14 mouse cellular contexts compared by ENCODE assay signal in the genomic region with DNA sequence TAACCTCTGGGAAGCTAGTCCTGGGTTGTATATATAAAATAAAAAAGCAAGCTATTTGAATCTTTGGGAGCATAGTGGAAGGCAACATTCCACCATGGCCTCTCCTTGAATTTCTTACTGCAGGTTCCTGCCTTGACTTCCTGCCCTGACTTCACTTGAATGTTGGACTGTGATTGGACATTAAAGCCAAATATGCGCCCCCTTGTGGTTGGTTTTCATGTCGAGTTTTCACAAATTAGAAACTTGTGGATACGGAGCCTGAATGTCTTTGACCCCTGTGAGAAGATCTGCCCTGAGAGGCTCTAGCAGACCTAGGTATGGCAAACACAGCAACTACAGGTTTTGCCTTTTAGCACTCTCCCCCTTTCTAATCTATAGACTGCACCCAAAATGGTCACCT.
DNase-seq lines count a peak whose midpoint lies in the region; ATAC-seq and TF ChIP-seq lines count a peak whose summit lies in the region.
"Had no signal": no experiment of that assay in that cellular context is flagged by ENCODE, and none has a peak within 500 bp of the region (broad histone marks: within the 10 kb centered on the region; RNA-seq: fewer than 3 reads in every experiment).

No protein-coding gene starts in this region.

- H3K27me3 ChIP-seq in hindbrain, postnatal 0 days (ENCODE audit: insufficient read depth, low read length): no peaks in the 10 kb centered on the region
- no peaks in the 10 kb centered on the region for H3K27me3 ChIP-seq in hindbrain, embryonic 12.5 days
- no peaks in the 10 kb centered on the region for H3K27me3 ChIP-seq in lung, embryonic 14.5 days (ENCODE audit: insufficient read depth, low read length)
- no peaks in the 10 kb centered on the region for H3K27me3 ChIP-seq in Patski
- no peaks in the 10 kb centered on the region for H3K27me3 ChIP-seq in thymus, adult 2 months (ENCODE audit: control insufficient read depth, insufficient read depth, low read length)
- H3K27me3 ChIP-seq: limb, embryonic 15.5 days; midbrain, embryonic 13.5 days had no signal

- POLR2A ChIA-PET in Patski (lab: Charles Lee): no interaction called here

- no peak overlapping the region for H3K4me2 ChIP-seq in hindbrain, postnatal 0 days (ENCODE audit: low read depth, low read length)
- H3K4me2 ChIP-seq in hindbrain, embryonic 12.5 days (replicated peaks): no peak overlapping the region
- no peak overlapping the region for H3K4me2 ChIP-seq in lung, embryonic 14.5 days
- H3K4me2 ChIP-seq: limb, embryonic 15.5 days; midbrain, embryonic 13.5 days had no signal

- no peak for TF ChIP-seq POLR2A in thymus, adult 2 months (IDR thresholded peaks at IDR 0.05; ENCODE audit: control insufficient read depth, extremely low read depth, insufficient read depth, low read length, poor library complexity)

- CTCF ChIA-PET in Patski (lab: Charles Lee): no interaction called here

- H3K27ac ChIP-seq in hindbrain, postnatal 0 days: no peak overlapping the region
- H3K27ac ChIP-seq in hindbrain, embryonic 12.5 days: no peak overlapping the region
- no peak overlapping the region for H3K27ac ChIP-seq in lung, embryonic 14.5 days (ENCODE audit: low read depth)
- no peak overlapping the region for H3K27ac ChIP-seq in thymus, adult 2 months (ENCODE audit: control insufficient read depth, insufficient read depth, low read length)
- H3K27ac ChIP-seq: limb, embryonic 15.5 days; midbrain, embryonic 13.5 days had no signal

- in situ Hi-C loops in Patski (cut with MboI; ENCODE audit: low pct_unique_long_range_greater_than_20kb): no loop called here

- H3K4me1 ChIP-seq in hindbrain, postnatal 0 days (ENCODE audit: insufficient read depth, low read length): no peaks in the 10 kb centered on the region
- no peaks in the 10 kb centered on the region for H3K4me1 ChIP-seq in hindbrain, embryonic 12.5 days
- H3K4me1 ChIP-seq in lung, embryonic 14.5 days (ENCODE audit: insufficient read depth): no peaks in the 10 kb centered on the region
- H3K4me1 ChIP-seq in thymus, adult 2 months (replicated peaks; ENCODE audit: control insufficient read depth, insufficient read depth, low read length): no peaks in the 10 kb centered on the region
- H3K4me1 ChIP-seq: limb, embryonic 15.5 days; midbrain, embryonic 13.5 days had no signal

- H3K4me3 ChIP-seq in hindbrain, postnatal 0 days (ENCODE audit: low read length): no peak overlapping the region
- H3K4me3 ChIP-seq in hindbrain, embryonic 12.5 days: no peak overlapping the region
- H3K4me3 ChIP-seq in lung, embryonic 14.5 days (ENCODE audit: low read depth, low read length): no peak overlapping the region
- no peak overlapping the region for H3K4me3 ChIP-seq in thymus, adult 2 months (ENCODE audit: control insufficient read depth, insufficient read depth, low read length)
- H3K4me3 ChIP-seq: limb, embryonic 15.5 days; midbrain, embryonic 13.5 days; myocyte had no signal

- peak; percentile 24; the same call in 1 of the 2 replicates for TF ChIP-seq CTCF in hindbrain, postnatal 0 days (IDR thresholded peaks at IDR 0.05; ENCODE audit: low read depth)
- TF ChIP-seq CTCF in lung, embryonic 14.5 days (IDR thresholded peaks at IDR 0.05; ENCODE audit: low read depth): peak; percentile 26; the same call in 1 of the 2 replicates
- TF ChIP-seq CTCF in Patski (IDR thresholded peaks at IDR 0.05): peak; percentile 11
- no peak for TF ChIP-seq CTCF in thymus, adult 2 months (IDR thresholded peaks at IDR 0.05; ENCODE audit: borderline replicate concordance, control insufficient read depth, extremely low read depth, insufficient read depth, low read length, poor library complexity)

- DNase-seq in hindbrain, postnatal 0 days (ENCODE audit: low spot score): no peak
- peak; percentile 11 for DNase-seq in lung, embryonic 14.5 days
- DNase-seq in lung, adult 18-20 months: no peak
- DNase-seq in Patski (ENCODE audit: low read depth, low spot score): no peak
- DNase-seq in urinary bladder, postnatal 4 days (ENCODE audit: low spot score in 2 of 2): no peak
- DNase-seq in thymus, adult 2 months: no peak
- DNase-seq: heart, adult 11 months; heart, postnatal 4 days; kidney, postnatal 14 days; layer of hippocampus, adult 9-11 months had no signal

- H3K36me3 ChIP-seq in hindbrain, postnatal 0 days (ENCODE audit: insufficient read depth, low read length): no peaks in the 10 kb centered on the region
- no peaks in the 10 kb centered on the region for H3K36me3 ChIP-seq in hindbrain, embryonic 12.5 days
- H3K36me3 ChIP-seq in lung, embryonic 14.5 days (ENCODE audit: insufficient read depth): no peaks in the 10 kb centered on the region
- H3K36me3 ChIP-seq in thymus, adult 2 months (ENCODE audit: control insufficient read depth, insufficient read depth, low read length): no peaks in the 10 kb centered on the region
- H3K36me3 ChIP-seq: limb, embryonic 15.5 days; midbrain, embryonic 13.5 days had no signal

- WGBS in hindbrain, postnatal 0 days: 63% methylated on average over 3 of the region's 3 CpGs
- WGBS in hindbrain, embryonic 12.5 days: 70% methylated on average over 3 of the region's 3 CpGs
- WGBS in lung, embryonic 14.5 days: 68% methylated on average over 3 of the region's 3 CpGs
- WGBS in thymus, adult 2 months: 75% methylated on average over 3 of the region's 3 CpGs

- H3K9me3 ChIP-seq in hindbrain, postnatal 0 days (ENCODE audit: low read length): no peaks in the 10 kb centered on the region
- no peaks in the 10 kb centered on the region for H3K9me3 ChIP-seq in hindbrain, embryonic 12.5 days (replicated peaks)
- H3K9me3 ChIP-seq in lung, embryonic 14.5 days (ENCODE audit: low read depth, low read length): no peaks in the 10 kb centered on the region
- H3K9me3 ChIP-seq: limb, embryonic 15.5 days; midbrain, embryonic 13.5 days had no signal

- no peak for ATAC-seq in hindbrain, postnatal 0 days
- ATAC-seq in hindbrain, embryonic 12.5 days (ENCODE audit: low FRiP score): no peak
- no peak for ATAC-seq in lung, embryonic 14.5 days (ENCODE audit: insufficient read depth)
- no peak for ATAC-seq in Patski
- ATAC-seq: midbrain, embryonic 13.5 days had no signal

- no peak overlapping the region for H3K9ac ChIP-seq in hindbrain, postnatal 0 days (replicated peaks; ENCODE audit: low read length)
- H3K9ac ChIP-seq in hindbrain, embryonic 12.5 days: no peak overlapping the region
- H3K9ac ChIP-seq in lung, embryonic 14.5 days: no peak overlapping the region
- H3K9ac ChIP-seq: limb, embryonic 15.5 days; midbrain, embryonic 13.5 days had no signal
